Mouse (Mus musculus): ENCODE data around the gene Cox8b.

DNA sequence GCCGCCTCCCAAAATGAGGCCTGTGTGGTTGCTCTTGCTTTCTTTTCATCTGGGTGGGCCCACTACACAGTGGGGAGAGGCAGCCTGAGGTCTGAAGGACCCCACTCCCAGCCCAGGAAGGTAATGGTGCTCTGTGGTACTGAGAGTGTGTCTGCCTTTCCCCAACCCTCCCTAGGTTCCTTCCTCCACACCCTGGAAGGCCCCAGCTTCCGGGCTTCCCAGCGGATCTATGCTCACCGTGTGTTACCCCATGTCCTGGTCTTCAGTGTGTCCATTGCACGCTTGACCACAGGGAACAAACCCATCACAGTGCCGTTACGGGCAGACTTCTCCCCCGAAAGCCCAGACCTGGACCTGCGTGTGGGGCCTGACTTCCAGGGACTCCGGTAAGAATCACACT is 42.6 kb upstream of the Cox8b start:
- no peak for TF ChIP-seq EP300 (IDR thresholded peaks at IDR 0.05; ENCODE audit: low read depth)
- TF ChIP-seq CTCF (IDR thresholded peaks at IDR 0.05; ENCODE audit: low read depth) = no peak

Measured in liver, postnatal 0 days (tissue).